Mouse (Mus musculus): ENCODE data around the gene Safb.

GRCm38 (mm10) chr17:56625495-56625894 is 40.9 kb downstream of the Safb start:
- TF ChIP-seq GATA2 (IDR thresholded peaks at IDR 0.05; ENCODE audit: borderline replicate concordance, low read depth, low read length) (no peak), TAL1 (conservative IDR thresholded peaks at IDR 0.05; ENCODE audit: low read depth, low read length) (no peak)
